Mouse (Mus musculus): Measurements from ENCODE around the gene Mical2. TPM values are rescaled to one million over a fixed set of nuclear protein-coding genes. Genes with fewer than 3 reads are reported as not detected.
A peak's percentile ranks its signal among the peaks of the same experiment; 100 is the strongest.

Gene Mical2
- polyA plus RNA-seq, 1 experiment from 2014 or later: 140 TPM

GRCm38 (mm10) chr7:112209621-112210020 is 16.0 kb upstream of the Mical2 start:
- H3K4me2 ChIP-seq (ENCODE audit: low read length): no peak overlapping the region
- no peak overlapping the region for H3K4me3 ChIP-seq (ENCODE audit: control insufficient read depth in 1 of 2, insufficient read depth in 1 of 2, low read depth in 1 of 2, low read length in 2 of 2)
- no peaks in the 10 kb centered on the region for H3K36me3 ChIP-seq (ENCODE audit: control insufficient read depth, insufficient read depth, low read length)
- WGBS: 94% methylated on average over 4 of the region's 4 CpGs
- H3K9me3 ChIP-seq (ENCODE audit: control insufficient read depth, low read length): no peaks in the 10 kb centered on the region
- H3K27ac ChIP-seq (replicated peaks in 1 of 2; ENCODE audit: control insufficient read depth in 1 of 2, insufficient read depth in 1 of 2, low read depth in 2 of 2, low read length in 2 of 2): no peak overlapping the region
- H3K4me1 ChIP-seq (ENCODE audit: control insufficient read depth in 2 of 2, insufficient read depth in 2 of 2, low read length in 2 of 2): peaks cover 25 to 42% of the 10 kb centered on the region in 2 experiments
- no peak overlapping the region for H3K9ac ChIP-seq (ENCODE audit: low read length)
- no peak for ATAC-seq (ENCODE audit: insufficient number of reproducible peaks, insufficient read depth, low FRiP score, low read depth)
- no peaks in the 10 kb centered on the region for H3K27me3 ChIP-seq (ENCODE audit: control insufficient read depth, insufficient read depth, low read length)

- H3K4me3 ChIP-seq (ENCODE audit: control insufficient read depth in 1 of 2, insufficient read depth in 1 of 2, low read depth in 1 of 2, low read length in 2 of 2): no peak overlapping the region
- no peaks in the 10 kb centered on the region for H3K27me3 ChIP-seq (ENCODE audit: control insufficient read depth, insufficient read depth, low read length)
- peak overlapping the region in 1 of 2 experiments; percentile 26; a peak in 2 of 4 replicates for H3K27ac ChIP-seq (replicated peaks in 1 of 2; ENCODE audit: control insufficient read depth in 1 of 2, insufficient read depth in 1 of 2, low read depth in 2 of 2, low read length in 2 of 2)
- H3K9ac ChIP-seq (ENCODE audit: low read length): 0 out of 2 replicates have a peak overlapping the region, but pooled peaks have one; percentile 38
- ATAC-seq (ENCODE audit: insufficient number of reproducible peaks, insufficient read depth, low FRiP score, low read depth): 0 out of 2 replicates have a peak, but pooled peaks have one; percentile 44
- H3K4me1 ChIP-seq (ENCODE audit: control insufficient read depth in 2 of 2, insufficient read depth in 2 of 2, low read length in 2 of 2): peaks cover 28 to 46% of the 10 kb centered on the region in 2 experiments
- H3K4me2 ChIP-seq (ENCODE audit: low read length): no peak overlapping the region
- WGBS: 62% methylated on average over 8 of the region's 8 CpGs
- no peaks in the 10 kb centered on the region for H3K36me3 ChIP-seq (ENCODE audit: control insufficient read depth, insufficient read depth, low read length)
- no peaks in the 10 kb centered on the region for H3K9me3 ChIP-seq (ENCODE audit: control insufficient read depth, low read length)
These were observed 12.5 kb upstream of the Mical2 start for GRCm38 (mm10) chr7:112212921-112213721.

GRCm38 (mm10) chr7:112215871-112216270 is 9.8 kb upstream of the Mical2 start:
- Histone ChIP-seq H3K27me3 (ENCODE audit: control insufficient read depth, insufficient read depth, low read length) (no peaks in the 10 kb centered on the region), H3K27ac (replicated peaks in 1 of 2; ENCODE audit: control insufficient read depth in 1 of 2, insufficient read depth in 1 of 2, low read depth in 2 of 2, low read length in 2 of 2) (no peak overlapping the region), H3K9me3 (ENCODE audit: control insufficient read depth, low read length) (0 out of 2 replicates have a peak, but pooled peaks cover 5% of the 10 kb centered on the region), H3K4me2 (ENCODE audit: low read length) (no peak overlapping the region), H3K4me3 (ENCODE audit: control insufficient read depth in 1 of 2, insufficient read depth in 1 of 2, low read depth in 1 of 2, low read length in 2 of 2) (no peak overlapping the region), H3K4me1 (ENCODE audit: control insufficient read depth in 2 of 2, insufficient read depth in 2 of 2, low read length in 2 of 2) (peaks cover 22 to 38% of the 10 kb centered on the region in 2 experiments), H3K9ac (ENCODE audit: low read length) (no peak overlapping the region), H3K36me3 (ENCODE audit: control insufficient read depth, insufficient read depth, low read length) (no peaks in the 10 kb centered on the region)
- WGBS: 80% methylated on average over 3 of the region's 3 CpGs
- no peak for ATAC-seq (ENCODE audit: insufficient number of reproducible peaks, insufficient read depth, low FRiP score, low read depth)

- H3K4me1 ChIP-seq (ENCODE audit: control insufficient read depth in 2 of 2, insufficient read depth in 2 of 2, low read length in 2 of 2): peaks cover 22 to 40% of the 10 kb centered on the region in 2 experiments
- WGBS: 43% methylated on average over 5 of the region's 5 CpGs
- H3K27me3 ChIP-seq (ENCODE audit: control insufficient read depth, insufficient read depth, low read length): no peaks in the 10 kb centered on the region
- H3K4me3 ChIP-seq (ENCODE audit: control insufficient read depth in 1 of 2, insufficient read depth in 1 of 2, low read depth in 1 of 2, low read length in 2 of 2): no peak overlapping the region
- ATAC-seq (ENCODE audit: insufficient number of reproducible peaks, insufficient read depth, low FRiP score, low read depth): peak; percentile 52; the same call in 1 of the 2 replicates
- H3K27ac ChIP-seq (replicated peaks in 1 of 2; ENCODE audit: control insufficient read depth in 1 of 2, insufficient read depth in 1 of 2, low read depth in 2 of 2, low read length in 2 of 2): peak overlapping the region; percentile 61 to 66
- H3K9me3 ChIP-seq (ENCODE audit: control insufficient read depth, low read length): 0 out of 2 replicates have a peak, but pooled peaks cover 5% of the 10 kb centered on the region
- H3K9ac ChIP-seq (ENCODE audit: low read length): peak overlapping the region; percentile 44; the same call in 1 of the 2 replicates
- H3K36me3 ChIP-seq (ENCODE audit: control insufficient read depth, insufficient read depth, low read length): no peaks in the 10 kb centered on the region
- H3K4me2 ChIP-seq (ENCODE audit: low read length): peak overlapping the region; percentile 11; the same call in 1 of the 2 replicates
These were observed 8.9 kb upstream of the Mical2 start for GRCm38 (mm10) chr7:112216720-112217119.

GRCm38 (mm10) chr7:112217208-112217607 is 8.4 kb upstream of the Mical2 start:
- Histone ChIP-seq H3K9me3 (ENCODE audit: control insufficient read depth, low read length) (0 out of 2 replicates have a peak, but pooled peaks cover 5% of the 10 kb centered on the region), H3K36me3 (ENCODE audit: control insufficient read depth, insufficient read depth, low read length) (no peaks in the 10 kb centered on the region), H3K27ac (replicated peaks in 1 of 2; ENCODE audit: control insufficient read depth in 1 of 2, insufficient read depth in 1 of 2, low read depth in 2 of 2, low read length in 2 of 2) (peak overlapping the region; percentile 61 to 66), H3K4me1 (ENCODE audit: control insufficient read depth in 2 of 2, insufficient read depth in 2 of 2, low read length in 2 of 2) (peaks cover 23 to 45% of the 10 kb centered on the region in 2 experiments), H3K9ac (ENCODE audit: low read length) (peak overlapping the region; percentile 44; the same call in 1 of the 2 replicates), H3K4me3 (ENCODE audit: control insufficient read depth in 1 of 2, insufficient read depth in 1 of 2, low read depth in 1 of 2, low read length in 2 of 2) (no peak overlapping the region), H3K4me2 (ENCODE audit: low read length) (peak overlapping the region; percentile 11; the same call in 1 of the 2 replicates), H3K27me3 (ENCODE audit: control insufficient read depth, insufficient read depth, low read length) (no peaks in the 10 kb centered on the region)
- WGBS: 27% methylated on average over 6 of the region's 6 CpGs
- ATAC-seq (ENCODE audit: insufficient number of reproducible peaks, insufficient read depth, low FRiP score, low read depth): no peak

GRCm38 (mm10) chr7:112222733-112223524 is 2.7 kb upstream of the Mical2 start:
- Histone ChIP-seq H3K4me3 (ENCODE audit: control insufficient read depth in 1 of 2, insufficient read depth in 1 of 2, low read depth in 1 of 2, low read length in 2 of 2) (no peak overlapping the region), H3K27me3 (ENCODE audit: control insufficient read depth, insufficient read depth, low read length) (no peaks in the 10 kb centered on the region), H3K36me3 (ENCODE audit: control insufficient read depth, insufficient read depth, low read length) (peaks cover 6% of the 10 kb centered on the region), H3K4me1 (ENCODE audit: control insufficient read depth in 2 of 2, insufficient read depth in 2 of 2, low read length in 2 of 2) (peaks cover 39 to 50% of the 10 kb centered on the region in 2 experiments), H3K9ac (ENCODE audit: low read length) (peak overlapping the region; percentile 42; the same call in 1 of the 2 replicates), H3K27ac (replicated peaks in 1 of 2; ENCODE audit: control insufficient read depth in 1 of 2, insufficient read depth in 1 of 2, low read depth in 2 of 2, low read length in 2 of 2) (peak overlapping the region; percentile 81 to 84), H3K4me2 (ENCODE audit: low read length) (peak overlapping the region; percentile 32), H3K9me3 (ENCODE audit: control insufficient read depth, low read length) (0 out of 2 replicates have a peak, but pooled peaks cover 5% of the 10 kb centered on the region)
- ATAC-seq (ENCODE audit: insufficient number of reproducible peaks, insufficient read depth, low FRiP score, low read depth): 0 out of 2 replicates have a peak, but pooled peaks have one; percentile 1
- WGBS: 9% methylated on average over 7 of the region's 7 CpGs

- peak overlapping the region in 1 of 2 experiments; percentile 83; a peak in 3 of 4 replicates for H3K27ac ChIP-seq (replicated peaks in 1 of 2; ENCODE audit: control insufficient read depth in 1 of 2, insufficient read depth in 1 of 2, low read depth in 2 of 2, low read length in 2 of 2)
- peaks cover 42 to 59% of the 10 kb centered on the region in 2 experiments for H3K4me1 ChIP-seq (ENCODE audit: control insufficient read depth in 2 of 2, insufficient read depth in 2 of 2, low read length in 2 of 2)
- whole genome bisulfite sequencing: 63% methylated on average over 12 of the region's 12 CpGs
- peaks cover 23% of the 10 kb centered on the region for H3K36me3 ChIP-seq (ENCODE audit: control insufficient read depth, insufficient read depth, low read length)
- H3K4me3 ChIP-seq (ENCODE audit: control insufficient read depth in 1 of 2, insufficient read depth in 1 of 2, low read depth in 1 of 2, low read length in 2 of 2): peak overlapping the region in 1 of 2 experiments; percentile 97; a peak in 2 of 4 replicates
- peak overlapping the region; percentile 46 for H3K9ac ChIP-seq (ENCODE audit: low read length)
- H3K27me3 ChIP-seq (ENCODE audit: control insufficient read depth, insufficient read depth, low read length): no peaks in the 10 kb centered on the region
- 0 out of 2 replicates have a peak, but pooled peaks cover 5% of the 10 kb centered on the region for H3K9me3 ChIP-seq (ENCODE audit: control insufficient read depth, low read length)
- no peak for ATAC-seq (ENCODE audit: insufficient number of reproducible peaks, insufficient read depth, low FRiP score, low read depth)
- peak overlapping the region; percentile 77 for H3K4me2 ChIP-seq (ENCODE audit: low read length)
These were observed 802 bp upstream of the Mical2 start for GRCm38 (mm10) chr7:112224854-112225253.

All from heart, embryonic 14.5 days (tissue).